Mouse (Mus musculus) spleen, adult 18-20 months (tissue): ENCODE data around the gene Sost.
A peak's percentile ranks its signal among the peaks of the same experiment; 100 is the strongest.
"Not testable (repeated sequence)": the region's sequence is repeated elsewhere in the genome, so short reads cannot be mapped to it uniquely, and the experiment has no call there.

Experiments used
- DNase-seq, 2 experiments: peaks; one replicate each; pipeline ENCODE4 v3.0.0; 2022; ENCODE audit warnings: mixed read lengths in 2 of 2

Sost gene

DNA sequence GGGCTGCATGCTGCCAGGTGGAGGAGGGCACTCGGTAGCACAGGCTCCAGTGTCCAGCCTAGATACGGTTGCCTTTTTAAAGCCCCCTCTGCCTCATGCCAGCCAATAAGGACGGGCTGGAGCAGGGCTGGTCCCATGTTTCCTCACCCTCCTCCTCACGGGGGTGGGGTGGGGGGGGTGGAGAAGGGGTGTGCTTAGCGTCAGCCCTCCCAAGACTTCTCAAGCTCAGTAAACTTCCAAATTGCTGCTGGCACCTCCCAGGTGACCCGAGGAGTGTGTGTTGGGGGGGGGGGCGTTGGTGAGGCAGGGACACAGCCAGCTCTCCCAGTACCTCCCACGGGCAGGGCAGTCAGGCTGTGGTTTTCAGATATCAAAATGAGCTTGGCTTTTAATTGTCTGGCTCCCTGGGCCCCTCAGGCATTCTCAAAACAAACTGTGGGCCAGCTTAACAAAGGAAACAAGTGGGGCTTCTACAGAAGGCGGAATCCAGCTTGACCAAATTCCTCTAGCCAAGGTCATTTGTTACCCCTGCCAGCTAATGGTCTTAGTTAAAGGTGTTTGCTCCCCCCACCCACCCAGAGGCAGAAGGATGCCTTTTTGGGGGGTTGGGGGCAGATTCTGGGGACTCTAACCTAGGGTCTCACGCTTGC, at the start of gene Sost:
Gene Sost (minus strand): TSS at position 51 of the 650 bp plus-strand sequence.
- no peak for DNase-seq

DNA sequence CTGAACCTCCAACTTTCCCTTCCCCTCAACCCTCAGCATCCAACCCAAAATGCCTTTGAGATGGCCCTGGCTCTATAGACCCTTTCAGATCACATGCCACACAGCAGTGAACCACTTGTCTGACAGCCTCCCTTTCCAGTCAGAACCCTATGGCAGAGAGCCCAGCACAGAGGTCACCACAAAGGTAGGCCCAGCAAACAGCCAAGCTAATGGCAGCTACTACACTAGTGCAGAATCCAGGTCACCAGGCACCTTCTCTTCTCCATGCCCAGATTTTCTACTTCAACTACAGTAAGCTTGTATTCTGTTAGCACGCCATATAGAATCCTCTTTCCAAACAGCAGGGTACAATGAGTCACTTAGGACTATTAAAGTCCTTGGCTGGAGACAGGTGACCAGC, 49.3 kb upstream of the Sost start:
- DNase-seq = no peak

DNA sequence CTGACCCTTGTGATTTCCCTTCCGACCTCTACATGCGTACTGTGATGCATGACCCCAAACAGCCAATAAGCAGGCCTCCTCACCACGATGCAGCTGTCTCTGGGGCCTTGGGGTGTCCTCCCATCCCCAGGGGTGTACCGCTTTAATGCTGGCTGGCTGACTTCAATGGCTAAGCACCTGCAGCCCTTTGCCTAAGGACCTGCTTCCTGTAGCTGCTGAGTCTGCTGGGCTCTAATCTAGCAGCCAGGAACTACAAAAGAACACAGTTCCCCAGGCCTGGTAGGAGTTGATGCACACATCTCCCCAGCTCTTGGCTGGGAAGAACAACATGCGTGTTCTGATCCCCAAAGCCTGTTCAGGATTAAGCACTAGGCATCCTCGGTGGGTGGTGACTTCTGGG, 48.7 kb upstream of the Sost start:
- no peak for DNase-seq

DNA sequence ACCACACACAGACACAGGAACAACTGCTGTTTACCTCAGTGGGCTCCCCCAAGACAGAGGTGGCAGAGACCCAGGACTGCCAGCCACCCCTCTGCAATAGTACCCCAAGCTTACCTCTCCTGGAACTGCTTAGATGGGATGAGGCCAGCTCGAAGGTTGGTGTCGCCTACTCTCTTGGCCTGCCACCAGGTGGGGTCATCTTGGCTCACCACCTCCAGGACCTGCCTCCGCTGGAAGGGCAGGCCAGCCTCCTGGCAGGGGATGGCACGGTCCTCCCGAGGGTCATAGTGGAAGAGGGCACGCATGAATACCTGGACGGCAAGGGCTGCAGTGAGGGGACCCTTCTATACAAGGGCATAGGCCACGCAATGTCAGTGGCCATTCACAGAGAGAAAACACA, 46.4 kb upstream of the Sost start:
- DNase-seq = no peak

DNA sequence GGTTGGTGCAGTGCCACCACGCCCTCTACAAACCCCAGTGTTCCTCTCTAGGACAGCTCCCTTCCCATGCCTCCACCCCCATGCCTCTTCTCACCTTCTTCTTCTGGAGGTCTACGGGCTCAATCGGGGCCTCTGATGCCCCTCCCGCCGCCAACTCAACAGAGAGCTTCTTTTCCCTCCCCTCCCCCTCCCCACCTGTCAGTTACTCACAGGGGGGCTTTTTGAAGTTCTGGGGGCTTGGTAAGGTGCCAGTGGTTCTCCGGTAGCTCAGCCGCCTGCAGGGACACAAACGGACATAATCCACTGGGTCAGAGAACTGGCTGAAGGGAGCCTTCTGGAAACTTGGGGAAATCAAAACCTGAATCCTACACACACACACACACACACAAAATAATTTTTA, 44.7 kb upstream of the Sost start:
- DNase-seq = no peak

DNA sequence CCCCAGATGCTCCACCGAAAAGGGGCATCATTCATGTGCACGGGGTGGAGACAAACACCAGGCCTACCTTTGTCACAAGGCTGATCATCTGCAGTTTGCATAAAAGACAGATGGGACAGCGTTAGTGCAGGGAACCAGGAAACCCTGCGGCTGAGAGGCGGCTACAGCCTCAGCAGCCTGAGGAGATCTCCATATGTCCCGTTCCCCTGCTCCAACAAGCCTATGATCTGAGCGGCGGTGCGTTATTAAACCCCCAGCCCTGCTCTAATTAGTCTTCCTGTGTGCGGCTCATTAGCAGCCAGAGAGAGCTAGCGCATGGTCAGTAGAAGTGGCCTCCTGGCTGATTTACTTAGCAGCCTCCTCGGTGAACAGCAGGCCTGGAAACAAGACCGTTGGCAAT, 43.3 kb upstream of the Sost start:
- no peak for DNase-seq

DNA sequence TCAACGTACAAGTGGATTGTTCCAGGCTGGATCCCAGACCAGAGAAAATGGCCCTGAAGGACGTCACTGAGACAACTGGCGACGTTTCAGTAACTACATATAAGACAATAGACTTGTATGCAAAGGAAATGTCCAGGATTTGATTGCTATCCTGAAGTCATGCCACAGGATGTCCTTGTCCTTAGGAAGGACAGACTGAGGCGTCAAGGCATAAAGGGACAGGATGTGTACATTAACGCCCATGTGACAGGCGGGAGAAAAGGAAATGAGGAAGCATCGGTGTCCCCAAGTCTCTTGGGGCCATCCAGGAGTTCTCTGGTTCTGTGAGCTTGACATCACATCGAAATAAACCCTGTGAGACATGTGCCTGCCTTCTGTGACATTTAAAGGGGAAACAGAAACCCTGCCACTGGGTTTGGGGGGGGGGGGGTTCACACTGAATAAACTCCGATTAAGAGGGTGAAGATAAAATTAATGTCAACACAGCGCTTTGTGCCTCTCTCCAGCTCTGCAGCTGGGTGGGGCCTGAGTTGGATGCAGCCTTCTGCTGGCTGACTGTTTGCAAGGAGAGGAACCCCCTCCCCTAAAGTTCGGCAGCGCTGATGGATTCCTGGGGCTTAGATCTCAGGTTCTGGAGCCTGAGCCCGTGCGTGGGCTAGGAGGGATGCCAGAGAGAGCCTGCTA, 42.3 kb upstream of the Sost start:
- no peak for DNase-seq

DNA sequence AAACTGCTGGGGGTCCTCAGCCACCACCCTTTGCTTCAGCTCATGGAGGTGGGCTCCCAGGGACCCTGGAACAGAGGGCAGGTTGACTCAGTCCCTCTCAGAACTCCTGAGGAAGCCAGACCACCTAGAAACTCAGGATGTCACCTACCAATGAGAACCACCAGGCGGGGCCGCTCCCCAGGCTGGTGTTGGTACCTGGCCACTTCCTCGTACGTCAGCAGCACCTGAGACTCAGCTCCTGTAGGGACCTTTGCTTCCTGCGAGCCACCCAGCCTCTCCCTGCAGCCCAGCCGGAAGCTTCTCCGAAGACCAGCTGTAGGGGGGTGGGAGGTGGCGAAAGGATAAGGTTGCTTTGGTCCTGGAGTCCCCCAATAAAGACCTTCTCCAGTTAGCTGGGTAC, 41.6 kb upstream of the Sost start:
- no peak for DNase-seq

DNA sequence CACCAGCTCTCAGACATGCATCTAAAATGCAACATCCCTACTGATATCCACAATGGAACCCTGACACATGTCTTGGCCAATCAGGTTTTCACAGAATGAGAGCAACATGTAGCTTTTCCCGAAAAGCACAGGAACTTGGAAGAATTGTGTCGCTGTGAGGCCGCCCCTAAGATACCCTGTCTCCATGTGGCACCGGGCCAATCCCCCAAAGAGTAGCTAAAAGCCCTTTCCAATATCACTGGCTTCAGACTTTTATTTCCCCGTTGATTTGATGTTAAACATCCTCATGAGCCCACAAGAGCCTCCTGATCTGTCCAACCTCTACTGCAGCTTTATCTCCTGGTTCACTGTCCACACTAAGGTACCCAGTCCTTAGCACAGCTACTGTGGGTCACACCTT, 39.9 kb upstream of the Sost start:
- no peak for DNase-seq

DNA sequence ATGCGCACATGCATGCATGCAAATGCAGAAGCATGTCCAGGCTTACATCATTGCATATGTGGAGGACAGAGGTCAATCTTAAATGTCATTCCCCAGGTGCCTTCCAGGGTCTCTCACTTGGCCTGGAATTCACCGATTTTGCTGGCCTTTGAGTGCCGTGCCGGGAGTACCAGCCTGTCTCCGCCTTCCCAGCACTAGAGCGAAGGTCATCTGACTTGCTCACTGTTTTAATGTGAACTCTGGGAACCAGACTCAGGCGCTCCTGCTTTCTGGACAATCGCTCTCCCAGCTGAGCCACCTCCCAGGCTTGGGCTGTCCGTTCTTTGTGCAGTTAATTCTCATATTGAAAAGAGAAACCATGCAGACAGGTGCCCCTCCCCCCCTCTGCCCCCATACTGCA, 39.5 kb upstream of the Sost start:
- DNase-seq = no peak

DNA sequence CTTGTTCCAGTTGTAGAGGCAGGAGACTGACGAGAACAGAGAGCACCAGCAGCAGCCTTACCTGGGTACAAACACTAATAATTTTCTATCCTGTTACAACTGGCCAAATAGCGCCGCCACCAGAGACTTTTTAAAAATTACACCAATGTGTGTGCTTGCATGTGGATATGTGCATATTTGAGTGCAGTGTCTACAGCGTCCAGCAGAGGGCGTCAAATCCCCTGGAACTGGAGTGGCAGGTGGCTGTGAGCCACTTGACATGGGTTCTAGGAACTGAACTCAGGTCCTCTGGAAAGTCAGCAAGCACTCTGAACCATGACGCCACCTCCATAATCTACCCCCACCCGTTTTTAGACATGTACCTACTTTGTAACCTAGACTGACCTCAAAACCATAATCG, 37.4 kb upstream of the Sost start:
- no peak for DNase-seq

DNA sequence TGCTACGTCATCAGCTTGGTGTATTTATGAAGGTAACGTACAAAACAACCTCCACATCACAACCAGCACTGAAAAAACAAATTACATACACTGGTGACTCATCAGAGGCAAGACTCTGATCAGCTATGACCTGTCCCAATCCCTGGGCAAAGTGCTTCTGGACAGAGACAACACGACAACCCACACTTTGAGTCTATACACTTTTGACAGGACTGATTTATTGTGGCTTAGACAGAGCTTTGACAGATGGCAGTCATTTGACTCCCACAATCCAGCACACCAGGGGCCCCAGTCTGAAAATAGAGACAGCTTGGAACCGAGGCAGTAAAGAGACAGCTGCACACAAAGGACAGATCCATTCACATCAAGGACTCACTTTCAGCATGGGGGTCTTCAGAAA, 32.7 kb upstream of the Sost start:
- DNase-seq = no peak

DNA sequence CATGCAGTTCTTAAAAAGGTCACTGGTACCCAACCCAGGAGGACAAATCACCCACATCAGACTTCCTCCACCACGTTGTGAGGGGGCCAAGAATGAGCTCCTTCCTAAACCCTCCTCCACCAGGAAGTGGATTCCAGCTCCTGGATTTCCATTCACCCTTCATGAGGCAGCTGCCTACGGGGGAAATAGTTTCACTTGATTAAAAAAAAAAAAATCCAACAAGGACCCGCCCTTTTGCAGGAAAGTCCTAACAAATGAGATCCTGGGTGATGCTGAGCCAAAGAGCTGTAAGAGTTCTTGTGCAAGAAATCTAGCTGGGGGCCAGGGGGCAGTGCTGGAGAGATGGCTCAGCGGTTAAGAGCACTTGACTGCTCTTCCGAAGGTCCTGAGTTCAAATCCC, 31.4 kb upstream of the Sost start:
- no peak for DNase-seq

DNA sequence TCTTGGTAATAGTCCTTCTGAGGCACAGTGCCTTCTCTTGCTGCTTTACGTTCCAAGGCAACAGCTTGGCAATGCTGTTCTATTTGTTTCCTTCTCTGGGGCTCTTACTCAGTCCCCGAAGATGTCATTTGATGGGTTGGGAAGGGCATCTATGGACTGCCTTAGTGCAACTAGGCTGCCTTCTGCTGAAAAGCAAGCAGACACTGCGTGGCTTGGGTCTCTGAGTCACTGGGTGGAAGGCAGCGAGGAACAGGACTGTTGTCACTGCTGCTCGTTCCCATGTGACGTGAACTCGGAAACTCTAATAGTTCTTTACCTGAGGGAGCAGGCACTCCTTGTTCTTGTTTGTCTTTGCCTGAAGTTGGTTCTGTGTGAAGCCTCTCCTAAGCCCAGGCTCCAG, 29.1 kb upstream of the Sost start:
- DNase-seq = no peak

DNA sequence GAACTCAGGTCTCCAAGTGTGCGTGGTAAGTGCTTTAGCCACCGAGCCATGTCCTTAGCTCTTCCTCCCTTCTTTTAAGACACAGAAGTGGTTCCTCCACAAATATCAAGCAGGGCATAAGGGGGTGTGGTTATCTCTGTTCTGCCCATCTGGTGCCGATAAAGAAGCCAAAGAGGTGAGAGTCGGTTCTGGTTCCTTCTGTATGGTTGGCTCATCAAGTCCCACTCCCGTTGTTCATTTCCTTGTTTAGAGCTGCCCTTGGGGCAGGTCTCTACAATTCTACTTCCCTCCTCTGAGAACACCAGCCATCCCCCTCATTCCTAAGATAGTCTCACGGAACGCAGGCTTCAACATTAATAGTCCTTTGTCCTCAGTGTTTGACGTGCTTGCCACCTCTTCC, 27.3 kb upstream of the Sost start:
- DNase-seq = no peak

DNA sequence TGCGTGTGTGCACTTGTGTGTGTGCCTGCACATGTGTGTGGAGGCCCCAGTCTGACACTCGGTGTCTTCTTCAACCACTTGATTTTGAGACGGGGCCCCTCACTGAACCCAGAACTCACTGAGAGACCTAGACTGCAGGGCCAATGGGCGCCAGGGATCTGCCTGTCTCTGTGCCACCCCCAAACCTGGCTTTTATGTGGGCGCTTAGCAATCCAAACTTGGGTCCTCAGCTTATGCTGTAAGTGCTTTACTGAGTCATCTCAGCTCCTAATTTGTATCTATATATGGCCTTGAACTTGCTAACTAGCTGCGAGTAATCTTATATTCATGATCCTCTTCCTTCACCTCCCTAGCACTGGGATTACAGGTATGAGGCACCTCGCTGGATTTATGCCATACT, 25.6 kb upstream of the Sost start:
- no peak for DNase-seq

DNA sequence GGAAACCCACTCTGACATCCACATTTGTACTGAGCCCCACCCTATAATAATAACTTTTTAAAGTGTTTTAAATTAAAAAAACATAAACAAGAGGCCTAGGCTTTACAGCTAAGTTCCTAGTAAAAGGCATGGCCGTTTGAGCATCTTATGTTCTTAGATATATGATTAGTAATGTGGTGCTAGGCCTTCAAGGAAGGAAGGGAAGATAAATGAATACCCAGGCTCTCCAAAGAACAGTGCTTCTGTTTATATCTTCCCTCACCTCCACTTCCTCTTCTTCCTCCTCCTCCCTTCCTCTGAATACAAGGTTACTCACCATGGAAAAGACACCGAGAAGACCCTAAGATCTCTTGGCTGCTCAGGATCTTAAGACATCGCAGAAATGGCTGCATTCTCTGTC, 25.0 kb upstream of the Sost start:
- DNase-seq = no peak

DNA sequence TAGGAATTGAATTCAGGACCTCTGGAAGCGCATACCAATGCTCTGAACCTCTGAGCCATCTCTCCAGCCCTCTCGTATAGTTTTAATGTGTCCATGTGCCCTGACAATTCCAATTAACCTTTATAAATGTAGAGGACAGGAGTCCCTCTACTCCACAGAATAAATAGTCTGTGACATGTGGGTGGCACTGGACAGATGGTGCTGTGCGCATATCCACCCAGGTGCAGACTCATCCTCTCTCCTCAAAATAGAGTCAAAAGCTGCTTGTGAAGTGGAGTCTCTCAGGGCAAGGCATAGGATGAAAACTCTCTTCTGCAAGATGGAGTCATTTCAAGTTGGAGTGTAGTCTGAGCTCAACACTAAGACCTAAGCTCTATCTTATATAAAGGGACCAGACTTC, 23.4 kb upstream of the Sost start:
- no peak for DNase-seq

DNA sequence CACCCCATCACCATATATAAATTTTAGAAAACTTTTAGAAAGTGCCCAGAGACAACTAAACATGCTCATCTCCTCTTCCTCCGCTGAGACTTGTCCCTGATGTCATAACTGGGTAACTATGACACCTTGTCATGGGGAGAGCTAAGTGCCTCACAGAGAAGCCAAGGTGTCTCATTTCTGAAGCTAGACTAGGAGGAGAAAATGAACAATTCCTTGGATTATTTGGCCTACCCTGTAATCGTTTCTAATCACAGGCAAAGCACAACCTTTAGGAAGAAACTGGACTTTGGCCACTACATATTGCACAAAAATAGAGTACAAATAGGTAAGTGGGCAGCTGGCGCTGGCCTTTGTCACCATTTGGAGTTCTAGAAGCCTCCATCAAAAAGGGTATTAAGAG, 20.1 kb upstream of the Sost start, which contains the start of gene Dusp3:
Gene Dusp3 (minus strand): TSS at position 101 of the 400 bp plus-strand sequence.
- no peak for DNase-seq

DNA sequence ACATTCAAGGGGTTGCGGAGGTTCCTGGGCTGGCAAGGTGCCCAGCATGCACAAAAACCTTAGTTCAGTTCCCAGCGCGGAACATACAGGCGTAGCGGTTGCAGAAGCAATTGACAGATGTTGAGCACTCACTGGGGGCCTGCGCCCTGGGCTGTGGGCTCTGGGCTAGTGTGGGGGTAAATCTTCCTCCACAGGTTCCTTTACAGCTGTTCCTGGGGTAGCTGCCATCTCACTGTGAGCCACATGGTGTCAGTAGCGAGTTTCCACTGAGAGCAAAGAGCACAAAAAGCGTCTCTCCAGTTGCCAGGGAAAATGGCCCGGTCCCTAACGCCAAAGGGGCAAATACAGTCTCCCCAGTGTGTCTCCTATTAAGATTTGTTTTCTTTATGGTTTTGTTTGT, 19.2 kb upstream of the Sost start:
- peak; percentile 52 to 73 for DNase-seq

DNA sequence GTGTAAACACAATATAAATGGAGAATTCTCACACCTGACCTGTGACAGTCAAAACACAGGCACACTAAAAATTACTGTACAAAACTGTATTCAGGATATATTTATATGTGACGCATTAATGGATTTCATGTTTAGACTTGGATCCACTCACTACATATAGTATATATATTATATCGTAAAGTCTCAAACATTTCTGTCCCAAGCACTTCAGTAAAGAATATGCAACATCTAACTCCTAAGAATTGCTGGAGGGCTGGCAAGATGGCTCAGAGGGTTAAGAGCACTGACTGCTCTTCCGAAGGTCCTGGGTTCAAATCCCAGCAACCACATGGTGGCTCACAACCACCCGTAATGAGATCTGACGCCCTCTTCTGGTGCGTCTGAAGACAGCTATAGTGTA, 18.6 kb upstream of the Sost start:
- not testable (repeated sequence) for DNase-seq

DNA sequence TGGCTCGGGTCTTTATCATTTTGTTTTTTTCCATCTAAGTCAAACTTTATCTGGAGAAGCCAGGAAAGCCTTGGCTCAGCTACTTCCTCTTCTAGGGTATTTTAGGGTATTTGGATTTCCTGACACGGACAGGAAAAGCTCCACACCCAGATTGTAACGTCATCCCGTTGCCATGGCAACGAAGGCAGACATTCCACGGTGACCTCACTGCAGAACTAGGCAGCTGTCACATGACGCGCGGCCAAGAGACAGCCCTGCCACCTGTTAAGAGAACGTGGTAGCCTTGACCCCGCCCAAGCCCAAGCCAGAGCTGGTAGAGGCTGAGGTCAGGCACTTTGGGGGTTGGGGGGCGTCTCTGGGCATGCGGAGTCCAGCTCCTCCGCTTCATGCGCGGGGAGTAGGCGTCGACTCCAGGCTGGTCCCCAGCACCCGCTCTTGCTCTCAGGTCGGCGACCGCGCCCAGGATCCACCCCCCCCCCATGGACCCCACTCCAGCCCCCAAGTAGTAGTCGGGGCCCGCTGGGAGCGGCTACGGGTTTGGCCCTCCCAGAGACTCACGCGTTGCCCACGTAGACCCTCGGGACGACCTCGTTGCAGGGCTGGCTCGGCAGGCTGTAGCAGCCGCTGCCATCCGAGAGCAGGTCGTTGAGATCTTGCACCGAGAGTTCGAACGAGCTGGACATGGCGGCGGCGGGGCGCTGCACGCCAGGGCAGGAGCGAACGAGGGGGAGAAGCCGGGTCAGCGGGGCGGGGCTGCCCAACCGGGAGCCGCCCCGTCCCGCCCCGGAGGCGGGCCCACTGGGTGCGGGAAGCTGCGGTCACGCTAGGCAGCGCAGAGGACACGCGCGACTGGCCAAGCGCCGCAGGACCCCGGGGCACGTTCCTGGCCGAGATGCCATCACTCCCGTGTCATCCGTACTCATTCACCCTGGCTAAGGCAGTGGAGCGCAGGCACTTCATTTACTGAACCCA, 17.5 kb upstream of the Sost start, which contains the start of gene Cfap97d1:
Gene Cfap97d1 (plus strand): TSS at position 226 of the 972 bp plus-strand sequence.
- peak; percentile 78 to 81 for DNase-seq

DNA sequence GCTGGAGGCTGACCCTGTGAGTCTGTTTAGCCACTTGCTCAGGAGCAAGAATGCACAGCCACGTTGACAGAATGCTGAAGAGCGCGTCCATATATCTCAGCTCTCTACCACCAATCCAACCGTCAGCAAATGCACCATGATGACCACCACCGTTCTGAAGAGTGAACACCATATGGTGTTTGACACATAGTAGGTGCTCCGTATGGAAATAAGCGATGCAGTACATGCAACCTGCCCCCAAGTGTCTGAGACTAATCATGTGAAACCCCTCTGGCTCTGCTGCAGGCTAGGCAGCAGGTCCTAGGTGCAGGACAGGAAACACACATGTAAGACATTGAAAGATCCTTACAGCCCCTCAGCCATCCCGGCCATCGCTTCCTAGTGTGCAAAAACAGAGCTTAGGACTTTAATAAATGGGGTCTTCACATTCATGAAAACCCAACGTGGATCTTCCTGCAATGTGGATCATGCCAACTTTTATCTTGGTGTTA, 16.7 kb upstream of the Sost start:
- DNase-seq = no peak
